Mouse (Mus musculus) small intestine, adult 2 months (tissue): ENCODE measurements around the gene Acacb.

Source experiments
- CTCF ChIP-seq: fragments of 200-500 bp; IDR thresholded peaks from 2 replicates; pipeline ENCODE4 v1.5.1; 2012; ENCODE audit warnings: low read depth, mild to moderate bottlenecking, control low read depth, inconsistent platforms, low read length, moderate library complexity, mixed read lengths; ENCODE audit not compliant: insufficient replicate concordance, insufficient read length; ENCODE audit errors: extremely low read depth
- POLR2A ChIP-seq: fragments of 200-500 bp; IDR thresholded peaks from 2 replicates; pipeline ENCODE4 v1.6.1; 2012; ENCODE audit warnings: low read depth, mild to moderate bottlenecking, control low read depth, inconsistent platforms, low read length, moderate library complexity

- TF ChIP-seq CTCF: no peak
- TF ChIP-seq POLR2A: no peak
Measured at GRCm38 (mm10) chr5:114173877-114174581, 27.7 kb downstream of the Acacb start.
